Mouse (Mus musculus): ENCODE data around the gene Gadd45a. TPM values are rescaled to one million over a fixed set of nuclear protein-coding genes. Genes with fewer than 3 reads are reported as not detected.
"Not testable (repeated sequence)": the region's sequence is repeated elsewhere in the genome, so short reads cannot be mapped to it uniquely, and the experiment has no call there.

Gadd45a gene
- polyA plus RNA-seq, 1 experiment from 2014 or later: 88.3 TPM

- H3K9me3 ChIP-seq (replicated peaks): no peaks in the 10 kb centered on the region
- H3K27me3 ChIP-seq (replicated peaks): no peaks in the 10 kb centered on the region
- H3K27ac ChIP-seq: 0 out of 2 replicates have a peak overlapping the region, but pooled peaks have one; percentile 13
- no peak overlapping the region for H3K9ac ChIP-seq
- 55% methylated on average over 3 of the region's 3 CpGs for WGBS (ENCODE audit: insufficient replicate concordance)
- no peak overlapping the region for H3K4me3 ChIP-seq
- H3K4me2 ChIP-seq: no peak overlapping the region
- H3K4me1 ChIP-seq: peaks cover 48% of the 10 kb centered on the region
- ATAC-seq: no peak
- no peaks in the 10 kb centered on the region for H3K36me3 ChIP-seq
These were observed 8.2 kb upstream of the Gadd45a start for GRCm38 (mm10) chr6:67045424-67045823.

- H3K36me3 ChIP-seq: no peaks in the 10 kb centered on the region; the same call in 1 of the 2 replicates
- no peak overlapping the region for H3K4me2 ChIP-seq
- no peaks in the 10 kb centered on the region for H3K9me3 ChIP-seq (replicated peaks)
- H3K4me3 ChIP-seq: no peak overlapping the region
- ATAC-seq: no peak
- H3K27me3 ChIP-seq (replicated peaks): no peaks in the 10 kb centered on the region
- no peak overlapping the region for H3K27ac ChIP-seq
- WGBS (ENCODE audit: insufficient replicate concordance): 50% methylated on average over 4 of the region's 4 CpGs
- H3K9ac ChIP-seq: no peak overlapping the region
- peaks cover 19% of the 10 kb centered on the region for H3K4me1 ChIP-seq
These were observed 3.7 kb upstream of the Gadd45a start for GRCm38 (mm10) chr6:67040904-67041410.

DNA sequence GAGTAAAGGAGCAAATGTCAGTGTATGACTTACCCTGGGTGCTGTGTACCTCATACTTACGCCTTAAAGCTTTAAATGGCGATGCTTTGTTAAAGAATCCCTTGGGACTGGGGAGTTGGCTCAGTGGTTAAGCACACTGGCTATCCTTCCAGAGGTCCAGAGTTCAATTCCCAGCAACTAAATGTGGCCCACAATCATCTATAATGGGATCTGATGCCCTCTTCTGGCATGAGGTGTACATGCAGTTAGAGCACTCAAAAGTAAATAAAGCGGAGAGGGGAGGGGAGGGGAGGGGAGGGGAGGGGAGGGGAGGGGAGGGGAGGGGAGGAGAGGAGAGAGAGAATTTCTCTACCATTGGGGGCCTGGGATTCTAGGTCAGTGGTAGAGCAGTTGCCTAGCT lies 1.7 kb upstream of the Gadd45a start:
- Histone ChIP-seq H3K4me1 (peaks cover 25% of the 10 kb centered on the region), H3K27me3 (replicated peaks) (no peaks in the 10 kb centered on the region), H3K4me3 (no peak overlapping the region), H3K4me2 (no peak overlapping the region), H3K36me3 (peaks cover 17% of the 10 kb centered on the region), H3K9ac (no peak overlapping the region), H3K9me3 (replicated peaks) (no peaks in the 10 kb centered on the region), H3K27ac (no peak overlapping the region)
- no peak for ATAC-seq
- 84% methylated on average over 2 of the region's 3 CpGs for WGBS (ENCODE audit: insufficient replicate concordance)

DNA sequence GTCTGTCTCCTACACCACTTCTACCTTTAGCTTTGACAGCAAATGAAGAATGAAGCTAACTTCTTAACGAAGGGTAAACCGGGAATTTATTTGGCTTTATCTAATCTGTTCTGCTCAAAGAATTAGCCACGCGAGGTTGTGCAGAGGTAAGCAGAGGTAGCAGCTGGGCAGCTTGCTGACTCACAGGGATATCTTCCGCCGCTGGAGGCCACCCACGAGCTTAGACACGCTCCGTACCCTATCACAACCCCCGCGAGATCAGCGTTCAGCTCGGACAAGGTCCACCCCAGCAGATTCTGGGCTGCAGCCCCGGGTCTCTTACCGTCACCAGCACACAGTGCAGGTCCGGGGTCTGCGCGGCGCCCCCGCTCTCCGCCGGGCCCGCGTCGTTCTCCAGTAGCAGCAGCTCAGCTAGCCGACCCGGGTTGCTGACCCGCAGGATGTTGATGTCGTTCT lies 873 bp downstream of the Gadd45a start:
- Histone ChIP-seq H3K9ac (peak overlapping the region; percentile 98), H3K36me3 (peaks cover 27% of the 10 kb centered on the region), H3K27me3 (replicated peaks) (no peaks in the 10 kb centered on the region), H3K4me3 (peak overlapping the region; percentile 88), H3K9me3 (replicated peaks) (no peaks in the 10 kb centered on the region), H3K4me1 (peaks cover 38% of the 10 kb centered on the region), H3K4me2 (peak overlapping the region; percentile 66), H3K27ac (peak overlapping the region; percentile 99)
- ATAC-seq: peak; percentile 72
- under 1% methylated on average over 29 of the region's 29 CpGs for WGBS (ENCODE audit: insufficient replicate concordance)

- peak overlapping the region; percentile 99 for H3K27ac ChIP-seq
- 18% methylated on average over 19 of the region's 19 CpGs for WGBS (ENCODE audit: insufficient replicate concordance)
- peak overlapping the region; percentile 98 for H3K9ac ChIP-seq
- no peaks in the 10 kb centered on the region for H3K9me3 ChIP-seq (replicated peaks)
- peaks cover 27% of the 10 kb centered on the region for H3K36me3 ChIP-seq
- peak overlapping the region; percentile 66 for H3K4me2 ChIP-seq
- H3K4me3 ChIP-seq: peak overlapping the region; percentile 88
- peak; percentile 57 for ATAC-seq
- H3K4me1 ChIP-seq: peaks cover 38% of the 10 kb centered on the region
- no peaks in the 10 kb centered on the region for H3K27me3 ChIP-seq (replicated peaks)
These were observed 1.6 kb downstream of the Gadd45a start for GRCm38 (mm10) chr6:67035388-67036299.

- Histone ChIP-seq H3K36me3 (peaks cover 27% of the 10 kb centered on the region), H3K4me2 (peak overlapping the region; percentile 78), H3K27me3 (replicated peaks) (no peaks in the 10 kb centered on the region), H3K9me3 (replicated peaks) (no peaks in the 10 kb centered on the region), H3K4me1 (peaks cover 49% of the 10 kb centered on the region), H3K9ac (peak overlapping the region; percentile 77), H3K27ac (peak overlapping the region; percentile 98), H3K4me3 (peak overlapping the region; percentile 61)
- 22% methylated on average over 7 of the region's 7 CpGs for WGBS (ENCODE audit: insufficient replicate concordance)
- ATAC-seq: peak; percentile 63
These were observed 2.7 kb downstream of the Gadd45a start for GRCm38 (mm10) chr6:67034331-67035130.

DNA sequence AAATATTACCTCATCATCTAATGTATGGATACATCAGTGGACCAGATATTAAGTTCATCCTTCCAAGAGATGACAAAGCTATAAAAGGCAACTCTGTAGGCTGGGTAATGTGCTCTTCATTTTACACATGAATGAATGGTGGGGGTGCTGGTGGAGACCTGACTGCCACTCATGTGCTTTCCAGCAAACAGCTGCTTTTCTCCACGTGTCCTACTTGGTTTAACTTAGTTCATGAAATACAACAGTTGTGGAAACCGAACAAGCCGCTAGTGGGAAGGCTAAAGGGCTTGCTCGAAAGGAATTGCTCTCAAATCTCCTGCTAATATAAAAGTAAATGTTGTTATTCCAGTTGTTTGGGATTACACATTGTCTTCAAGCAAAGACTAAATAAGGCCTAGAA lies 3.7 kb downstream of the Gadd45a start:
- peak overlapping the region; percentile 61 for H3K4me3 ChIP-seq
- peak overlapping the region; percentile 77 for H3K9ac ChIP-seq
- H3K4me2 ChIP-seq: peak overlapping the region; percentile 78
- WGBS (ENCODE audit: insufficient replicate concordance): 62% methylated on average over 4 of the region's 4 CpGs
- H3K27ac ChIP-seq: peak overlapping the region; percentile 98
- H3K4me1 ChIP-seq: peaks cover 58% of the 10 kb centered on the region
- no peaks in the 10 kb centered on the region for H3K9me3 ChIP-seq (replicated peaks)
- H3K27me3 ChIP-seq (replicated peaks): no peaks in the 10 kb centered on the region
- ATAC-seq: no peak
- peaks cover 27% of the 10 kb centered on the region for H3K36me3 ChIP-seq

- H3K9me3 ChIP-seq (replicated peaks); H3K9ac ChIP-seq; H3K27me3 ChIP-seq (replicated peaks); ATAC-seq; H3K4me3 ChIP-seq; H3K4me2 ChIP-seq: not testable (repeated sequence)
- Histone ChIP-seq H3K4me1 (peaks cover 58% of the 10 kb centered on the region), H3K36me3 (peaks cover 27% of the 10 kb centered on the region), H3K27ac (0 out of 2 replicates have a peak overlapping the region, but pooled peaks have one; percentile 51)
- WGBS (ENCODE audit: insufficient replicate concordance): 94% methylated on average over 3 of the region's 4 CpGs
These were observed 4.3 kb downstream of the Gadd45a start for GRCm38 (mm10) chr6:67032972-67033371.

DNA sequence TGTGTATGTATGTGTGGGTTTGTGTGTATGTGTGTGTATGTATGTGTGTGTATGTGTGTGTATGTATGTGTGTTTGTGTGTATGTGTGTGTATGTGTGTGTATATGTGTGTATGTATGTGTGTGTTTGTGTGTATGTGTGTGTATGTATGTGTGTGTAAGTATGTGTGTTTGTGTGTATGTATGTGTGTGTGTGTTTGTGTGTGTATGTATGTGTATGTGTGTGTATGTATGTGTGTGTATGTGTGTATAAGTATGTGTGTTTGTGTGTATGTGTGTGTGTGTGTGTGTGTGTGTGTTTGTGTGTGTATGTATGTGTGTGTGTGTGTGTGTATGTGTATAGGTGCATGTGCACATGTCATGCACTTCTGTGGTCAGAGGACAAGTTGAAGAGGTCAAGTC lies 4.7 kb downstream of the Gadd45a start:
- Histone ChIP-seq H3K36me3 (peaks cover 27% of the 10 kb centered on the region), H3K27ac (0 out of 2 replicates have a peak overlapping the region, but pooled peaks have one; percentile 51), H3K4me1 (peaks cover 58% of the 10 kb centered on the region)
- H3K27me3 ChIP-seq (replicated peaks); H3K9ac ChIP-seq; H3K9me3 ChIP-seq (replicated peaks); H3K4me2 ChIP-seq; ATAC-seq; H3K4me3 ChIP-seq: not testable (repeated sequence)

DNA sequence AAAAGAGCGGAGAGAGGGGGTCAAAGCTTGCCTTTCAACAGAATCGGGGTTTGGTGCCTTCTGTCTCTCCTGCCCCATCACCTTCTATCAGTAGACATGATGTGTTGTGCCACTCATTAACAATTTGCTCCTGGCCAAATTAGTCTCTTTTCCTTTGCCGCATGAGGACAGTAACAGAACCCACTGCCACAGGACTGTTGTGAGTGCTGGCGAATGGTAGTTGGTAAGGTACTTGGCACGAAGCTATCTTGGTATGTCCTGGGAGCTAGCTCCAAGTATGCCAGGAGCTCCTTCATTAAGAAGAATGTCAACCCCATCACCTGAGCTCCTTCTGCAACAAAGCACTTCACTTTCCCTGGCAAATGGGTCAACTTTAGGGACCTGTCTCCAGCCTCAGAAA lies 6.4 kb downstream of the Gadd45a start:
- Histone ChIP-seq H3K4me2 (no peak overlapping the region), H3K4me1 (peaks cover 67% of the 10 kb centered on the region), H3K36me3 (peaks cover 27% of the 10 kb centered on the region), H3K4me3 (no peak overlapping the region), H3K9ac (no peak overlapping the region), H3K27me3 (replicated peaks) (no peaks in the 10 kb centered on the region), H3K9me3 (replicated peaks) (no peaks in the 10 kb centered on the region), H3K27ac (0 out of 2 replicates have a peak overlapping the region, but pooled peaks have one; percentile 1)
- ATAC-seq: no peak
- 76% methylated on average over 5 of the region's 5 CpGs for whole genome bisulfite sequencing (ENCODE audit: insufficient replicate concordance)

- no peaks in the 10 kb centered on the region for H3K9me3 ChIP-seq (replicated peaks)
- WGBS (ENCODE audit: insufficient replicate concordance): 60% methylated on average over 2 of the region's 2 CpGs
- 0 out of 2 replicates have a peak overlapping the region, but pooled peaks have one; percentile 1 for H3K27ac ChIP-seq
- H3K9ac ChIP-seq: no peak overlapping the region
- peaks cover 64% of the 10 kb centered on the region for H3K4me1 ChIP-seq
- H3K27me3 ChIP-seq (replicated peaks): no peaks in the 10 kb centered on the region
- peaks cover 22% of the 10 kb centered on the region for H3K36me3 ChIP-seq
- no peak overlapping the region for H3K4me2 ChIP-seq
- no peak for ATAC-seq
- H3K4me3 ChIP-seq: no peak overlapping the region
These were observed 6.8 kb downstream of the Gadd45a start for GRCm38 (mm10) chr6:67030416-67030815.

All from liver, embryonic 12.5 days (tissue).